Mouse (Mus musculus) ES-E14 (cell line): Measurements from ENCODE around the gene Stard3.

Experiments used
- CHD2 ChIP-seq: IDR thresholded peaks from 2 replicates; pipeline ENCODE4 v1.6.1; 2014; ENCODE audit warnings: mild to moderate bottlenecking, low read depth, low read length, inconsistent platforms
- MAFK ChIP-seq: IDR thresholded peaks from 2 replicates; pipeline ENCODE4 v1.6.1; 2014; ENCODE audit warnings: mild to moderate bottlenecking, low read depth, low read length, inconsistent platforms; ENCODE audit not compliant: insufficient read depth
- ZNF384 ChIP-seq: IDR thresholded peaks from 2 replicates; pipeline ENCODE4 v1.6.1; 2012; ENCODE audit warnings: low read depth, low read length, inconsistent platforms

DNA sequence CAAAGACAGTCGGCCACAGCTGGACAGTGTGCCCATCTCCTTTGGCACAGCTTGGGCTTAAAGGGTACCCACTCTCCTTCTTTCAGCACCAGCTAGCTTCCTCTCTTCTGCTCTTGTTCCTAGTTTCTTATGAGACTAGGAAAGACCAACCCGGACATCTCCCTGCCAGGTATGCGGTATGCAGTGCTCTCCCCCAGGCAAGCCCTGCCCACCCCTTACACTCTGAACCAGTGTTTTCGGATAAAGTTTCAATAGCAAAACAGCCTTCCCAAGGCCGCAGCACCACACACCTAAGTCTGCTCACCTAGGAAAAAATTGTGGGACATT is 36.5 kb upstream of the Stard3 start:
- TF ChIP-seq MAFK (no peak), ZNF384 (no peak), CHD2 (no peak)
